Mouse (Mus musculus) spleen, adult 18-20 months (tissue): Measurements from ENCODE around the gene Itch.
"Not testable (repeated sequence)": the region's sequence is repeated elsewhere in the genome, so short reads cannot be mapped to it uniquely, and the experiment has no call there.

ENCODE experiments used
- DNase-seq, 2 experiments: peaks; one replicate each; pipeline ENCODE4 v3.0.0; 2022; ENCODE audit warnings: mixed read lengths in 2 of 2

Itch gene

GRCm38 (mm10) chr2:155133011-155133976, at the start of gene Itch:
Gene Itch (plus strand): TSS chr2:155133509.
- DNase-seq: peak; percentile 85 to 87

- DNase-seq: no peak
Observed at GRCm38 (mm10) chr2:155084546-155084945, 48.8 kb upstream of the Itch start.

DNA sequence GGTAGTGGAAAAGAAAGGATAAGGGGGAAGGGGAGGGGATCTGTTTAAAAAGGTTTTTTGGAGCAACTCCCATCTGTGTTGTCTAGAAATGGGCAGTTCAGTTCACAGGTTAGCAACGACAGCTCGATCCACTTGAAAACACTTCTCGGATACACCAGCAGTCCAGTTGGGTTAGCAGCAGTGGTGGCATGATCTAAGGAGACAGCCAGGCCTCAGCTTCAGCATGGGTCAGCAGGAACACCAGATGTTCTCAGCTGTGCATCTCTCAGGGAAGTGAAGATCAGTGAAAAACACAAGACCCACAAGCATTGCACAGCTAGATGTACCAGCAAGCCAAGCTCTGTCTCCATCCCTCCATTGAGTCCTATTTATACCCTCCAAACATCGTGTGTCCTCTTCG, 47.0 kb upstream of the Itch start:
- DNase-seq: no peak

- DNase-seq: no peak
Observed at GRCm38 (mm10) chr2:155088264-155088663, 45.0 kb upstream of the Itch start.

GRCm38 (mm10) chr2:155090909-155091742, 42.2 kb upstream of the Itch start:
- no peak for DNase-seq

- no peak for DNase-seq
Observed at GRCm38 (mm10) chr2:155091743-155092075, 41.6 kb upstream of the Itch start.

- no peak for DNase-seq
Observed at GRCm38 (mm10) chr2:155093418-155093817, 39.9 kb upstream of the Itch start.

- no peak for DNase-seq
Observed at GRCm38 (mm10) chr2:155098720-155099380, 34.5 kb upstream of the Itch start.

- DNase-seq: no peak
Observed at GRCm38 (mm10) chr2:155099421-155099820, 33.9 kb upstream of the Itch start.

DNA sequence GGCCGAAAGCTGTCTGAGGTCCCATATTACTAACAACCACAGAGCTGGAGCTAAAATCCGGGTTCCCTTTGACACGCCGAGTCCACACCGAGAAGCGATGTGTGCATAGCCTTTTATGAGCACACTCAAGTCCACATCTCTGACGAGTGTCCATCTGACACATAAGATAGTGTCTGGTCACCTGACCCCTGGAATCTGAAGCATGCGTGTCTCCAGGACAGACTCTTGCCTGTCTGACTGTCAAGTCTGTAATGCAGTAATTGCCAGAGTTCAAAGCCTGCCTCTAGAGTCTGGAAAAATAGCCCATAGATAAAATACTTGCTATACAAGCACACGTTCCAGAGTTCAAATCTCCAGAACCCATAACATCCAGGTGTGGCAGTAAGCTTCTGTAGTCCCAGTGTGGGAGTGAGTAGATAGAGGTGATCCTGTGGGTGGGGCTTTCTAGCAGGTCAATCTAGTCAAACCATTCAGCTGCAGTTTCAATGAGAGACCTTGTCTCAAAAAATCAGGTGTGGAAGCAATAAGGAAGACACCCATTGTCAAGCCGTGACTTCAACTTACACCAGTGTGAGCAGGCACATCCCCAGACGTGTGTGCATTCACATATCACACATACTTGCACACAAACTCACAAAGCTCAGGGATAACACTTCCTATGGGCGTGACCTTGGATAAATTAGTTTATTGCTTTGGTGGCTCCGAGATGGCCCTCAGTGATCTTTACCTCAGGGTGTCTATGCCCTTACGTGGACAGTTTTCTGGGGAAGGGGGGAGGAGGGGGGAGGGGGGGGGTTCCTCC, 33.1 kb upstream of the Itch start:
- DNase-seq: no peak

DNA sequence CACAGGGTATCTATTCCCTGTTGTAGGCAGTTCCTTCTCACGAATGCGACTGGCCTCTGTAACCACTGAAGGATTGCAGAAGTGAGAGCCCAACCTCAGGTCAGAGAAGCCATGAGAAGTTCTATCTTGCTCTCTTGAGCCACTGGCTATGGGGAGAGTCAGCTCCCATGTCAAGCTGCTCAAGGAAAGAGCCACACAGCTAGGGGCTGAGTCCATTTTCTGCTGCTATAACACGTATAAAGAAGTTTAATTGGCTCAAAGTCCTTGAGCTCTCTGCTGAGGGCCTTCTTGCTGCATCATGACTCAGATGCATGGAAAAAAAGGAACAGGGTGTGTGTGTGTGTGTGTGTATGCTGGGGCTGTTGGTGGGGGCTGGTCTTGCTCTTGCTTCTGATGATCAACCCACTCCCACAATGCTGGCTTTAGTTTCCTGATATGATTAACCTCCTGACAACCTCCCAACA, 32.5 kb upstream of the Itch start:
- no peak for DNase-seq

GRCm38 (mm10) chr2:155101761-155102181, 31.5 kb upstream of the Itch start:
- DNase-seq: no peak

DNA sequence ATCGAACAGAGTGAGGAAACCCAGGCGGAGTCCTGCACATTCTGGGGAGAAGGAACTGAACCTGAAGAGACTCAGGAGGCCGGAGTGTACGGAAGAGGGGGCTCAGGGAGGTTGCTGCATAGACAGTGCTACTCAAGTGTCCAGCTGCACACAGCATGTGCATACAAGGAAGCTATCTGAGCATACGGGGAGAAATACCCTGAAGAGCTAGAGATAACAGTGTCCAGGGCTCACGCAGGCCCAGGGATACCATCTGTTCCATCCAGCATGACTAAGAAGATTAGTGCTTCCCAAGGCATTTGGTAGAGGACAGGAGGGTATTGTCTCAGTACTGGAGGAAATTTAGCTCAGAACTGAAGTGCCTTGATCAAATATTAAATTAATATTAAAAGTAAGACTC, 29.7 kb upstream of the Itch start:
- DNase-seq: no peak

DNA sequence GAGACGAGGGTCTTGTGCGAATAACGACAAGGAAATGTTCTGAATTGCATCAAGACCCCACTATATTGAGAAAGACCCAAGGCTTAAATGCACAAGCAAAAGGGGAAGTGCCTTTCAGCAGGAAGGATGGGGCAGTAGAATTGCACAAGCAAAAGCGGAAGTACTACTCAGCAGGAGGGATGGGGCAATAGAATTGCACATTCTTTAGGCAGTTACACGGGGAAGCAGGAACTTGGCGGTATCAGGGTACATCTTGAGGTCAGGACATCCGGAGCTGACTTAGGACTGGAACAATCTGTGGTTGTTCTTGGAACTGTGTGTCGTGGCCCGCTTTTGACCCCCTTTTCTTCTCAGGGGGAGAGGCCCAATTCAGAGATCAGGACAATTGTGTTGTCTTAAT, 26.0 kb upstream of the Itch start:
- DNase-seq: not testable (repeated sequence)

DNA sequence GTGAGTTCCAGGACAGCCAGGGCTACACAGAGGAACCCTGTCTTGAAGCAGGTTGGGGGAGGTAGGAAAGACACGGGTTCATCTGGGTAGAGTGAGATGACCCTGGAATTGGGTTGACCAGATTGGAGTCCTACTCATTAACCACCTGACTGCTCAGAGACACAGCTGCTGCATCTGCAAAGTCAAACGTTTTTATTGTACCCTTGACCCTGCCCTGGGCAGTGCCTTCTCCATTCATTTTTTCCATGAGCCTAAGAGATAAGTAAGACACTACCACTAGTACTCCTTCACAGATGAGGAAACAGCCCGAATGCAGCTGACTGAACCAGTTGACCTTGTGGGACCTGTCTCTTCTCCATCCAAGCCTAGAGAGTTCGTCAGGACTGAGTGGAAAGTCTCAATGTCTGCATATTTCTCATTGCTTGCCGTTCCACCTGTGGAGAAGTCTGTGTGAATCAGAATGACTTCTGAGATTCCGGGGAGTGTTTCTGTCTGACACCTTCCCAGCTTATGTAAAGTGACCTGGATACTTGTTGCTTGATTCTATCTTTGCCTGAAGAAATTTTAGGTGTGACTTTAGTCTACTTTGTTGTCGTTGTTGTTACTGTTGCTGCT, 18.0 kb upstream of the Itch start:
- DNase-seq: no peak

DNA sequence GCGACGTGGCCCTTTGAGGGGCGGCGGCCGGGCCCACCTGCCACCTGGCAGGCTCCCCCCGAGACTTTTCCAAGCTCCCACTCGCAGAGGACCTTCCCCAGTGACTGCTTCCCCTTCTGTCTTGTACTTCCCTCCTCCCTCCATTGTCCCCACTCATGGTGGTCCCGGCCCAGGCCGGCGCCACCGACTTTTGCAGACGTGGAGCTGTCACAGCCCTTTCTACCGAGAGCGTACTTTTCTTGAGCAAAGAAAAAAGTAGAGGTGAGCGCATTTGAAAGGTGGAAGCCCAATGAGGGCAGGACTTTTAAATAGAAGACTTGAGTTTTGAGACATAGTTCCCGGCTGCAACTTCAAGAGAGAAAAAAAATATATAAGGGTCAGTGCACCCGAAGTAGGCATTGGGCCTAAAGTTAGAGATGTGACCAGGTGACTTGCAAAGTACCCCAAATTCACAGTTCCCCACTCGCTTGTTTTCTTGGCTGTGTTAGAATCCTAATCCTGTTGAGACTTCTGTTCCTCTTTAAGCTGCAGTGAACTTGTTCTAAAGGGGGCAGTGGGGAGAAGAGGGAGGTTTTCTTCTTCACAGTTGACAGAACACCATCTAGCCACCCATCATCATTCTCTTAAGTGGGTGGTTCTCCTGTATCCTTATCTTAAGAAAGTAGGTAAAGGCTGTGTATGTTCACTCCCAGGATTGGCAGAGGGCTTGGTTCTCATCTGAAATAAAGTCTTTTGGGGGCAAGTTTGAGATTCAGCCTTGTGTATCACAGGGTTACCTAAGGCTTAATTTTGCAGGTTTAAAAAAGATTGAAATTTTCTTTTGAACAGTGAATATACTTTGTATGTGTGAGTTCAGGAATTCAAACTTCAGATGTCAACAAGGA, 910 bp downstream of the Itch start:
- DNase-seq: peak; percentile 28 to 45

DNA sequence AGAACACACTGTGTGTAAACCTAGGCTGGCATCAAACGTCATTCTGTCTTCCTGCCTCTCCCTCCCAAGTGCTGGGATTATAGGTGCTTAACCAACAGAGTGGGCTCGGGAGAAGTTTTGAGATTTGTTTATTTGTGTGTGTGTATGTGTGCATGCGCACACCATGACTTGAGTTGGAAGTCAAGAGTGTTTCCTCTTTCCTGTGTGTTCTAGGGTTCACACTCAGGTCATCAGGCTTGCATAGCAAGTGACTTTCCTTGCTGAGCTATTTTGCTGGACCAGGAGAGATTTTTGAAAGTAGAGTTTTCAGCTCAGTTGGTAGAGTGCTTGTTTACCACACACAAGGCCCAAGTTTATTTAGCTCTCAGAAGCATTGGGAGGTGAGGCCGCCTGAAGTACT, 1.8 kb downstream of the Itch start:
- DNase-seq: no peak

DNA sequence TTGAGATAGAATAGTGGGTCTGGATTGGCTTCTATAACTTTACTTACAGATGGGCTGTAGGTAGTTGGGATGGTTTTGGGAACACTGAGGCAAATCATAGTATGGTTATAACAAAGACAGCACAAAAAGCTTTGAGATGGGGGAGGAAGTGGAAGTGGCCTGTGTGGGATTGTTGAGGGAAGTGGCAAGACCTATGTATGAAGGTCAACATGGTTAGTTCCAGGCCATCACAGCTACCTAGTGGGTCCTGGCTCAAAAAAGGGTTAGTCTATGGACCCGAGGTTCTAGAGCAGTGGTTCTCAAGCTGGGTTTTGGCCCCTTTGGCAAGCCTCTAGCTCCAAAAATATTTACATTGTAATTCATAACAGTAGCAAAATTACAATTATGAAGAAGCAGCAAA, 2.2 kb downstream of the Itch start:
- no peak for DNase-seq

GRCm38 (mm10) chr2:155140986-155141385, 7.7 kb downstream of the Itch start:
- DNase-seq: no peak

DNA sequence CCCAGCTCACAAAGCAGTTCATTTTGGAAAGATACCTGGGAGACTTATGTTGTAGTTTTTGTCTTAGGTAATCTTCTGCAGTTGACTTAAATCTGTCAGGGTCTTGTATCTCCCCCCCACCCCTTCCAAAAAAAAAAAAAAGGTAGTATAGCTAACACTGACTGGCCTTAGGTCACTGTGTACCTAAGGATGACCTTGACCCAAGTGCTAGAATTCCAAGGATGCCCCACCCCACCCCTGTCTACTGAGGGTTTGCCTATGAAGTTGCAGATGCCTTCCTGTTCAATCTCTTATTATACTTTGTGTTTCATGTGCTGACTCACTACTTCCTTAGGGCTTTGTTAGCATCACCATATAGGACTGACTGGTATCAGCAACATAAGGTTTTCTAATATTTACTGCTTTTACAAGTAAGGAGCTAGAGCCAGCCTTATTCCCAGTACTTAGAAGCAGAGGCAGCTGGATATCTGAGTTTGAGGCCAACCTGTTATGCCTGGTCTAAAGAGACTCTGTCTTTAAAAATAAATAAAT, 8.8 kb downstream of the Itch start:
- no peak for DNase-seq
